Mouse (Mus musculus): Measurements from ENCODE around the gene Gm42517.
A peak's percentile ranks its signal among the peaks of the same experiment; 100 is the strongest.

Gene Gm42517

GRCm38 (mm10) chr5:108367871-108368332, at the start of gene Gm42517:
Gene Gm42517, minus strand, starts transcription at chr5:108367922.
- DNase-seq (ENCODE audit: low spot score) = peak; percentile 53

- no peak for DNase-seq (ENCODE audit: low spot score)
These were observed 47.0 kb upstream of the Gm42517 start for GRCm38 (mm10) chr5:108414711-108415110.

- DNase-seq (ENCODE audit: low spot score) = no peak
These were observed 39.3 kb upstream of the Gm42517 start for GRCm38 (mm10) chr5:108406977-108407376.

- DNase-seq (ENCODE audit: low spot score) = no peak
These were observed 37.7 kb upstream of the Gm42517 start for GRCm38 (mm10) chr5:108405460-108405859.

GRCm38 (mm10) chr5:108403453-108403852, 35.7 kb upstream of the Gm42517 start:
- no peak for DNase-seq (ENCODE audit: low spot score)

GRCm38 (mm10) chr5:108389744-108390143, 22.0 kb upstream of the Gm42517 start:
- DNase-seq (ENCODE audit: low spot score) = no peak

GRCm38 (mm10) chr5:108388201-108388600, 20.5 kb upstream of the Gm42517 start, which contains the start of gene Pde6b:
Gene Pde6b, plus strand, starts transcription at chr5:108388391.
- no peak for DNase-seq (ENCODE audit: low spot score)

GRCm38 (mm10) chr5:108386449-108386848, 18.7 kb upstream of the Gm42517 start:
- DNase-seq (ENCODE audit: low spot score) = no peak

GRCm38 (mm10) chr5:108385632-108386031, 17.9 kb upstream of the Gm42517 start:
- DNase-seq (ENCODE audit: low spot score) = no peak

GRCm38 (mm10) chr5:108378346-108378745, 10.6 kb upstream of the Gm42517 start:
- DNase-seq (ENCODE audit: low spot score) = no peak

- no peak for DNase-seq (ENCODE audit: low spot score)
These were observed 8.3 kb upstream of the Gm42517 start for GRCm38 (mm10) chr5:108376059-108376458.

GRCm38 (mm10) chr5:108374079-108374478, 6.4 kb upstream of the Gm42517 start:
- DNase-seq (ENCODE audit: low spot score) = no peak

GRCm38 (mm10) chr5:108369964-108370363, 2.2 kb upstream of the Gm42517 start:
- DNase-seq (ENCODE audit: low spot score) = no peak

GRCm38 (mm10) chr5:108368851-108369621, 1.3 kb upstream of the Gm42517 start:
- peak; percentile 64 for DNase-seq (ENCODE audit: low spot score)

- DNase-seq (ENCODE audit: low spot score) = no peak
These were observed 724 bp upstream of the Gm42517 start for GRCm38 (mm10) chr5:108368446-108368845.

- DNase-seq (ENCODE audit: low spot score) = peak; percentile 61
These were observed 509 bp downstream of the Gm42517 start for GRCm38 (mm10) chr5:108366984-108367841.

GRCm38 (mm10) chr5:108366328-108366983, 1.3 kb downstream of the Gm42517 start:
- DNase-seq (ENCODE audit: low spot score) = peak; percentile 47

- DNase-seq (ENCODE audit: low spot score) = no peak
These were observed 5.4 kb downstream of the Gm42517 start for GRCm38 (mm10) chr5:108362330-108362729.

- no peak for DNase-seq (ENCODE audit: low spot score)
These were observed 7.5 kb downstream of the Gm42517 start for GRCm38 (mm10) chr5:108360211-108360610.

- DNase-seq (ENCODE audit: low spot score) = no peak
These were observed 8.2 kb downstream of the Gm42517 start for GRCm38 (mm10) chr5:108359491-108359890.

- DNase-seq (ENCODE audit: low spot score) = no peak
These were observed 9.9 kb downstream of the Gm42517 start for GRCm38 (mm10) chr5:108357862-108358261.

GRCm38 (mm10) chr5:108354056-108354455, 13.7 kb downstream of the Gm42517 start:
- DNase-seq (ENCODE audit: low spot score) = no peak
